Mouse (Mus musculus): Measurements from ENCODE around the gene Scaf11. TPM values are rescaled to one million over a fixed set of nuclear protein-coding genes. Genes with fewer than 3 reads are reported as not detected.

Gene Scaf11
- polyA plus RNA-seq, 1 experiment = 103 TPM

- peaks cover 2% of the 10 kb centered on the region; the same call in 1 of the 2 replicates for H3K4me1 ChIP-seq (ENCODE audit: control insufficient read depth, insufficient read depth, low read length)
- TF ChIP-seq CTCF (IDR thresholded peaks at IDR 0.05; ENCODE audit: borderline replicate concordance, insufficient read depth, low read length) = no peak
- no peak for TF ChIP-seq POLR2A (IDR thresholded peaks at IDR 0.05; ENCODE audit: low read depth, low read length)
- no peak overlapping the region for H3K4me3 ChIP-seq (ENCODE audit: insufficient read depth, low read length)
- H3K27ac ChIP-seq (ENCODE audit: insufficient read depth, low read length) = no peak overlapping the region
Measured at GRCm38 (mm10) chr15:96466362-96466903, 5.8 kb upstream of the Scaf11 start.

GRCm38 (mm10) chr15:96465076-96465475 lies 4.4 kb upstream of the Scaf11 start:
- TF ChIP-seq POLR2A (IDR thresholded peaks at IDR 0.05; ENCODE audit: low read depth, low read length) (no peak), CTCF (IDR thresholded peaks at IDR 0.05; ENCODE audit: borderline replicate concordance, insufficient read depth, low read length) (no peak)
- H3K4me1 ChIP-seq (ENCODE audit: control insufficient read depth, insufficient read depth, low read length) = peaks cover 2% of the 10 kb centered on the region; the same call in 1 of the 2 replicates
- no peak overlapping the region for H3K27ac ChIP-seq (ENCODE audit: insufficient read depth, low read length)
- H3K4me3 ChIP-seq (ENCODE audit: insufficient read depth, low read length) = no peak overlapping the region

GRCm38 (mm10) chr15:96463821-96464220 lies 3.2 kb upstream of the Scaf11 start:
- H3K27ac ChIP-seq (ENCODE audit: insufficient read depth, low read length) = no peak overlapping the region
- TF ChIP-seq CTCF (IDR thresholded peaks at IDR 0.05; ENCODE audit: borderline replicate concordance, insufficient read depth, low read length) (no peak), POLR2A (IDR thresholded peaks at IDR 0.05; ENCODE audit: low read depth, low read length) (no peak)
- no peak overlapping the region for H3K4me3 ChIP-seq (ENCODE audit: insufficient read depth, low read length)
- H3K4me1 ChIP-seq (ENCODE audit: control insufficient read depth, insufficient read depth, low read length) = peaks cover 2% of the 10 kb centered on the region; the same call in 1 of the 2 replicates

DNA sequence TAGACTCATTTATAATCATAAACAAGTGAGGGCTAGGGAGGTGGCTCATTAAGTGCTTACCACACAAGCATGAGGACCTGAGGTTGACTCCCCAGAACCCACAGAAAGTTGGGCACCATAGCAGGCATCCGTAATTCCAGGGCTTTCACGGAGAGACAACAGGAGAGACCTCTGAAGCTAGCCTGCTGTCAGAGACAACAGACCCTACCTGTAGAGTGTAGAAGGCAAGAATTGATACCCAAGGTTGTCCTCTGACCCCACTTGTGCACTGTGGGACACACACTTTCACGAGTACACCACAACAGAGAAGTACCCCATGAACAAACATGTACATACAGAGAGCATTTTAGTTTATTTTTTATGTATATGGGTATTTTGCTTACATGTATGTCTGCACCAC lies 2.0 kb upstream of the Scaf11 start:
- H3K27ac ChIP-seq (ENCODE audit: insufficient read depth, low read length) = no peak overlapping the region

GRCm38 (mm10) chr15:96461541-96462512 lies 1.2 kb upstream of the Scaf11 start:
- Histone ChIP-seq H3K4me3 (ENCODE audit: insufficient read depth, low read length) (peak overlapping the region; percentile 60), H3K4me1 (ENCODE audit: control insufficient read depth, insufficient read depth, low read length) (peaks cover 4% of the 10 kb centered on the region), H3K27ac (ENCODE audit: insufficient read depth, low read length) (peak overlapping the region; percentile 92)
- TF ChIP-seq POLR2A (IDR thresholded peaks at IDR 0.05; ENCODE audit: low read depth, low read length) (peak; percentile 48; the same call in 1 of the 2 replicates), CTCF (IDR thresholded peaks at IDR 0.05; ENCODE audit: borderline replicate concordance, insufficient read depth, low read length) (no peak)

More for the DNA sequence above, 2.0 kb upstream of the Scaf11 start:
- H3K4me3 ChIP-seq (ENCODE audit: insufficient read depth, low read length) = no peak overlapping the region
- TF ChIP-seq POLR2A (IDR thresholded peaks at IDR 0.05; ENCODE audit: low read depth, low read length) (no peak), CTCF (IDR thresholded peaks at IDR 0.05; ENCODE audit: borderline replicate concordance, insufficient read depth, low read length) (no peak)
- H3K4me1 ChIP-seq (ENCODE audit: control insufficient read depth, insufficient read depth, low read length) = peaks cover 2% of the 10 kb centered on the region

GRCm38 (mm10) chr15:96460451-96460729 lies 253 bp downstream of the Scaf11 start:
- Histone ChIP-seq H3K4me1 (ENCODE audit: control insufficient read depth, insufficient read depth, low read length) (peaks cover 4% of the 10 kb centered on the region), H3K27ac (ENCODE audit: insufficient read depth, low read length) (peak overlapping the region; percentile 96), H3K4me3 (ENCODE audit: insufficient read depth, low read length) (peak overlapping the region; percentile 96)
- TF ChIP-seq CTCF (IDR thresholded peaks at IDR 0.05; ENCODE audit: borderline replicate concordance, insufficient read depth, low read length) (no peak), POLR2A (IDR thresholded peaks at IDR 0.05; ENCODE audit: low read depth, low read length) (no peak)

DNA sequence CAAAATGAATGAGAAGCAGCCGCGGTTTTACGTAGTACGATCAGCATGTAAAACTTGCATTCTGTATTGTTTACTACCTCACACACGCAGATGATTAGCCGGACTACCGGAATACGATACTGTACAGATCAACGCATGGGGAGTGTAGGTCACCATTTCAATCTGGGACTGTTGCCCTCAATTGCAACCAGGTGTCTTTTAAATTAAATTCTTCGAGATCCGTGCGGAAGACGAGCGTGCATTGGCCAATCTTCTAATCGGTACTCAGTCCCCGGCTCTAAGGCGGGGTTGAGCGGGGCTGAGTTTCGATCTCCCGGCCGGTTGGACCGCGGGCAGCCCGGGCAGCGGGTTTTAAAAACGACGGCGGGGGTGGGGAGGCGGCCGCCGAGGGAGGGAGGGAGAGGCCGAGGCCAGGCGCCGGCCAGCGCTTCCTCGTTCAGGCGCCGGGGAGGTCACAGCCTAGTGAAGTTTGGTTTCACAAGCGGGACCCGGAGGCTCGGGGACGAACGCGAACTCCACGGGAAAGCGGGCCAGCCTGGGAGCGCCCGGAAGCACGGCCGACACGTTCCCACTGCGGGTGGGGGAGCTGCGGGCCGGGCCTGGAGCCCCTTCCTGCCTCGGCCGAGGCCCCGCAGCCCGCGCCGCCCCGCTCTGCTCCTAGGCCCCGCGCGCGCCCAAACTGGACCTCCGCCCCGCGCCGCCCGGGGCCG lies 747 bp downstream of the Scaf11 start:
- no peak; the same call in 1 of the 2 replicates for TF ChIP-seq POLR2A (IDR thresholded peaks at IDR 0.05; ENCODE audit: low read depth, low read length)
- no peak for TF ChIP-seq CTCF (IDR thresholded peaks at IDR 0.05; ENCODE audit: borderline replicate concordance, insufficient read depth, low read length)
- peaks cover 4% of the 10 kb centered on the region for H3K4me1 ChIP-seq (ENCODE audit: control insufficient read depth, insufficient read depth, low read length)
- peak overlapping the region; percentile 96 for H3K27ac ChIP-seq (ENCODE audit: insufficient read depth, low read length)
- peak overlapping the region; percentile 96 for H3K4me3 ChIP-seq (ENCODE audit: insufficient read depth, low read length)

GRCm38 (mm10) chr15:96458273-96458672 lies 2.4 kb downstream of the Scaf11 start:
- no peak overlapping the region for H3K27ac ChIP-seq (ENCODE audit: insufficient read depth, low read length)
- no peak overlapping the region for H3K4me3 ChIP-seq (ENCODE audit: insufficient read depth, low read length)
- TF ChIP-seq POLR2A (IDR thresholded peaks at IDR 0.05; ENCODE audit: low read depth, low read length) (no peak), CTCF (IDR thresholded peaks at IDR 0.05; ENCODE audit: borderline replicate concordance, insufficient read depth, low read length) (no peak)
- peaks cover 4% of the 10 kb centered on the region for H3K4me1 ChIP-seq (ENCODE audit: control insufficient read depth, insufficient read depth, low read length)

GRCm38 (mm10) chr15:96457338-96457664 lies 3.3 kb downstream of the Scaf11 start:
- TF ChIP-seq CTCF (IDR thresholded peaks at IDR 0.05; ENCODE audit: borderline replicate concordance, insufficient read depth, low read length) (no peak), POLR2A (IDR thresholded peaks at IDR 0.05; ENCODE audit: low read depth, low read length) (no peak)
- Histone ChIP-seq H3K27ac (ENCODE audit: insufficient read depth, low read length) (no peak overlapping the region), H3K4me3 (ENCODE audit: insufficient read depth, low read length) (no peak overlapping the region), H3K4me1 (ENCODE audit: control insufficient read depth, insufficient read depth, low read length) (peaks cover 4% of the 10 kb centered on the region)
